Mouse (Mus musculus): ENCODE results near the gene Gimap8. TPM values are rescaled to one million over a fixed set of nuclear protein-coding genes. Genes with fewer than 3 reads are reported as not detected.
"Not testable (repeated sequence)": the region's sequence is repeated elsewhere in the genome, so short reads cannot be mapped to it uniquely, and the experiment has no call there.

The Gimap8 gene
- polyA plus RNA-seq, 1 experiment from 2014 or later = 0.17 TPM

- no peak for DNase-seq
- Histone ChIP-seq H3K9ac (replicated peaks; ENCODE audit: low read length) (no peak overlapping the region), H3K27me3 (ENCODE audit: control insufficient read depth, insufficient read depth, low read length) (no peaks in the 10 kb centered on the region), H3K27ac (replicated peaks; ENCODE audit: low read depth, low read length) (no peak overlapping the region), H3K4me2 (ENCODE audit: low read length) (no peak overlapping the region), H3K4me3 (replicated peaks; ENCODE audit: low read depth, low read length) (no peak overlapping the region), H3K9me3 (ENCODE audit: control insufficient read depth, low read length) (no peaks in the 10 kb centered on the region), H3K4me1 (ENCODE audit: control insufficient read depth, insufficient read depth, low read length) (no peaks in the 10 kb centered on the region), H3K36me3 (ENCODE audit: control insufficient read depth, insufficient read depth, low read length) (no peaks in the 10 kb centered on the region)
- WGBS = 94% methylated on average over 17 of the region's 17 CpGs
- ATAC-seq (ENCODE audit: low FRiP score, low TSS enrichment) = no peak
These were observed 30.7 kb downstream of the Gimap8 start for GRCm38 (mm10) chr6:48677492-48678345.

- Histone ChIP-seq H3K4me3 (replicated peaks; ENCODE audit: low read depth, low read length) (no peak overlapping the region), H3K9ac (replicated peaks; ENCODE audit: low read length) (no peak overlapping the region), H3K4me1 (ENCODE audit: control insufficient read depth, insufficient read depth, low read length) (no peaks in the 10 kb centered on the region), H3K27me3 (ENCODE audit: control insufficient read depth, insufficient read depth, low read length) (no peaks in the 10 kb centered on the region), H3K27ac (replicated peaks; ENCODE audit: low read depth, low read length) (no peak overlapping the region), H3K4me2 (ENCODE audit: low read length) (no peak overlapping the region), H3K9me3 (ENCODE audit: control insufficient read depth, low read length) (no peaks in the 10 kb centered on the region), H3K36me3 (ENCODE audit: control insufficient read depth, insufficient read depth, low read length) (no peaks in the 10 kb centered on the region)
- DNase-seq (no peak), ATAC-seq (ENCODE audit: low FRiP score, low TSS enrichment) (no peak)
- 88% methylated on average over 4 of the region's 4 CpGs for WGBS
These were observed 31.4 kb downstream of the Gimap8 start for GRCm38 (mm10) chr6:48678391-48678790.

GRCm38 (mm10) chr6:48679701-48680100 is 32.7 kb downstream of the Gimap8 start:
- Histone ChIP-seq H3K36me3 (ENCODE audit: control insufficient read depth, insufficient read depth, low read length) (no peaks in the 10 kb centered on the region), H3K27ac (replicated peaks; ENCODE audit: low read depth, low read length) (no peak overlapping the region), H3K4me2 (ENCODE audit: low read length) (no peak overlapping the region), H3K9me3 (ENCODE audit: control insufficient read depth, low read length) (no peaks in the 10 kb centered on the region), H3K27me3 (ENCODE audit: control insufficient read depth, insufficient read depth, low read length) (no peaks in the 10 kb centered on the region), H3K9ac (replicated peaks; ENCODE audit: low read length) (no peak overlapping the region), H3K4me1 (ENCODE audit: control insufficient read depth, insufficient read depth, low read length) (no peaks in the 10 kb centered on the region), H3K4me3 (replicated peaks; ENCODE audit: low read depth, low read length) (no peak overlapping the region)
- no peak for ATAC-seq (ENCODE audit: low FRiP score, low TSS enrichment)
- DNase-seq = no peak
- 87% methylated on average over 6 of the region's 6 CpGs for WGBS

GRCm38 (mm10) chr6:48680421-48680820 is 33.4 kb downstream of the Gimap8 start:
- no peak overlapping the region for H3K9ac ChIP-seq (replicated peaks; ENCODE audit: low read length)
- H3K27me3 ChIP-seq (ENCODE audit: control insufficient read depth, insufficient read depth, low read length) = no peaks in the 10 kb centered on the region
- 89% methylated on average over 5 of the region's 5 CpGs for WGBS
- DNase-seq = no peak
- no peak for ATAC-seq (ENCODE audit: low FRiP score, low TSS enrichment)
- no peak overlapping the region for H3K4me3 ChIP-seq (replicated peaks; ENCODE audit: low read depth, low read length)
- H3K4me1 ChIP-seq (ENCODE audit: control insufficient read depth, insufficient read depth, low read length) = no peaks in the 10 kb centered on the region
- H3K4me2 ChIP-seq (ENCODE audit: low read length) = no peak overlapping the region
- H3K27ac ChIP-seq (replicated peaks; ENCODE audit: low read depth, low read length) = no peak overlapping the region
- no peaks in the 10 kb centered on the region for H3K9me3 ChIP-seq (ENCODE audit: control insufficient read depth, low read length)
- H3K36me3 ChIP-seq (ENCODE audit: control insufficient read depth, insufficient read depth, low read length) = no peaks in the 10 kb centered on the region

- H3K9ac ChIP-seq (replicated peaks; ENCODE audit: low read length) = no peak overlapping the region
- no peaks in the 10 kb centered on the region for H3K9me3 ChIP-seq (ENCODE audit: control insufficient read depth, low read length)
- no peak overlapping the region for H3K4me2 ChIP-seq (ENCODE audit: low read length)
- ATAC-seq (ENCODE audit: low FRiP score, low TSS enrichment) = no peak
- no peak overlapping the region for H3K4me3 ChIP-seq (replicated peaks; ENCODE audit: low read depth, low read length)
- no peaks in the 10 kb centered on the region for H3K4me1 ChIP-seq (ENCODE audit: control insufficient read depth, insufficient read depth, low read length)
- no peaks in the 10 kb centered on the region for H3K27me3 ChIP-seq (ENCODE audit: control insufficient read depth, insufficient read depth, low read length)
- DNase-seq = no peak
- H3K36me3 ChIP-seq (ENCODE audit: control insufficient read depth, insufficient read depth, low read length) = no peaks in the 10 kb centered on the region
- WGBS = 86% methylated on average over 3 of the region's 3 CpGs
- no peak overlapping the region for H3K27ac ChIP-seq (replicated peaks; ENCODE audit: low read depth, low read length)
These were observed 34.5 kb downstream of the Gimap8 start for GRCm38 (mm10) chr6:48681472-48682090.

- Histone ChIP-seq H3K4me2 (ENCODE audit: low read length) (no peak overlapping the region), H3K9ac (replicated peaks; ENCODE audit: low read length) (no peak overlapping the region), H3K27ac (replicated peaks; ENCODE audit: low read depth, low read length) (no peak overlapping the region), H3K4me1 (ENCODE audit: control insufficient read depth, insufficient read depth, low read length) (no peaks in the 10 kb centered on the region), H3K4me3 (replicated peaks; ENCODE audit: low read depth, low read length) (no peak overlapping the region), H3K27me3 (ENCODE audit: control insufficient read depth, insufficient read depth, low read length) (no peaks in the 10 kb centered on the region), H3K36me3 (ENCODE audit: control insufficient read depth, insufficient read depth, low read length) (no peaks in the 10 kb centered on the region), H3K9me3 (ENCODE audit: control insufficient read depth, low read length) (no peaks in the 10 kb centered on the region)
- DNase-seq (no peak), ATAC-seq (ENCODE audit: low FRiP score, low TSS enrichment) (no peak)
- WGBS = 78% methylated on average over 4 of the region's 4 CpGs
These were observed 35.2 kb downstream of the Gimap8 start for GRCm38 (mm10) chr6:48682271-48682670.

GRCm38 (mm10) chr6:48683263-48683821 is 36.3 kb downstream of the Gimap8 start:
- WGBS = 95% methylated on average over 3 of the region's 4 CpGs
- not testable (repeated sequence) for ATAC-seq (ENCODE audit: low FRiP score, low TSS enrichment)

GRCm38 (mm10) chr6:48684319-48684718 is 37.3 kb downstream of the Gimap8 start, which contains the start of gene Gimap4:
Gene Gimap4 (plus strand): TSS chr6:48684549.
- Histone ChIP-seq H3K4me3 (replicated peaks; ENCODE audit: low read depth, low read length) (no peak within 1 kb of the TSS), H3K9me3 (ENCODE audit: control insufficient read depth, low read length) (no peaks in the 10 kb centered on the region), H3K4me2 (ENCODE audit: low read length) (no peak within 1 kb of the TSS), H3K4me1 (ENCODE audit: control insufficient read depth, insufficient read depth, low read length) (no peaks in the 10 kb centered on the region), H3K27me3 (ENCODE audit: control insufficient read depth, insufficient read depth, low read length) (no peaks in the 10 kb centered on the region), H3K9ac (replicated peaks; ENCODE audit: low read length) (no peak within 1 kb of the TSS), H3K27ac (replicated peaks; ENCODE audit: low read depth, low read length) (no peak within 1 kb of the TSS), H3K36me3 (ENCODE audit: control insufficient read depth, insufficient read depth, low read length) (no peaks in the 10 kb centered on the region)
- 75% methylated on average over 5 of the region's 5 CpGs for WGBS
- DNase-seq = no peak
- ATAC-seq (ENCODE audit: low FRiP score, low TSS enrichment) = no peak

More at GRCm38 (mm10) chr6:48683263-48683821, 36.3 kb downstream of the Gimap8 start:
- H3K4me2 ChIP-seq (ENCODE audit: low read length); H3K36me3 ChIP-seq (ENCODE audit: control insufficient read depth, insufficient read depth, low read length); H3K27me3 ChIP-seq (ENCODE audit: control insufficient read depth, insufficient read depth, low read length); DNase-seq; H3K27ac ChIP-seq (replicated peaks; ENCODE audit: low read depth, low read length); H3K4me3 ChIP-seq (replicated peaks; ENCODE audit: low read depth, low read length); H3K9ac ChIP-seq (replicated peaks; ENCODE audit: low read length); H3K4me1 ChIP-seq (ENCODE audit: control insufficient read depth, insufficient read depth, low read length); H3K9me3 ChIP-seq (ENCODE audit: control insufficient read depth, low read length): not testable (repeated sequence)
